Mouse (Mus musculus): Measurements from ENCODE around the gene Elovl4.

The Elovl4 gene

DNA sequence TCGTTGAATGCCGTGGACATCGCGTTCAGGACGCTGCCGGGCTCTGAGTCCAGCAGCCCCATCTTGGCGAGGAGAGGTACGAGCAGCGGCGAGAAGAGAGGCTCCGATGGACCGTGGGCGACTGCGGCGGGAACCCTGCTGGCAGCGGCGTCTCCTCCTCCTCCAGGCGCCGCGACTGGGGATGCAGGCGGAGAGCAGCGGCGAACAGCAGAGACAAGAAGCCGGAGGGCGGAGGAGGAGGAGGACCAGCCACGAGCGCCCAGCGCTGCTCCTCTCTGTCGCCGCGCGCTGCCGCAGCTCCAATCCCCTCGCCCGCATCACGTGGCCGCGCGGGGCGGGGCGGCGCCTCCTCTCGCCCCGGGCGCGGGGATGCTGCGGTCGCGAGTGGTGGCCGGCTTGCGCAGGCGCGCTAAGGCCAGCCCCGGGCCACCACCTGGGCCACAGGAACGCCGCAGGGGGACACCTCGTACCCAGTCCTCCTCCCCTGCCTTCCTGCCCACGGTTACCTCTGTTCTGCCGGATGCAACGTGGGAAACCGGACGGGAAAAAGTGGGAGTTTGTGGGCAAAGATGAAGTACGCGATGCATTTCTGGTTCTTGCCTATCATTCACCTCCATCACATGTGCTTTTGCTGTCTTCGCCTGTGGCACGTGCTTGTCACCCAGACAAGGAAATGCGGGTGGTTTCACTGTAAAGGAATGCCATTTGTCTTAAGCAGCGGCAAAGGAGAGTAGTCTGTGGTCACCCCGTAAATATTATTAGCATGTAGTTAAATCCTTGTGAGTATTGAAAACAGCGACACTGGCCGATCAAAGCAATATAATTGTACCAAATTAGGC is at the start of gene Elovl4:
Gene Elovl4 (minus strand): TSS at position 301 of the 839 bp plus-strand sequence.
- DNase-seq (ENCODE audit: low spot score in 2 of 2): peak; percentile 93 to 94

DNA sequence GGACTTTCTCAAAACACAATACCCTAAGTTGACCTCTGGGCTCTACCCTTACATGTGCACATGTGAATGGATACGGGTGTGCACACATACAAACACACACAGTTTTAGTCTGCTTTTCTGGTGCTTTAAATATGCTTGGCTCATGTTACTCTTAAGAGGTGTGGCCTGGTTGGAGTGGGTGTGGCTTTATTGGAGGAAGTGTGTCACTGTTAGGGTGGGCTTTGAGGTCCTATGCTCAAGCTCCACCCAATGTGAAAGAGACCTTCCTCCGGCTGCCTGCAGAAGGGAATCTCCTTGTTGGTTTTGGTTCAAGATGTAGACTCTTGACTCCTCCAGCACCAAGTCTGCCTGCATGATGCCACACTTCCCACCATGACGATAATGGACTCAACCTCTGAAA is 46.4 kb upstream of the Elovl4 start:
- no peak for DNase-seq (ENCODE audit: low spot score in 2 of 2)

DNA sequence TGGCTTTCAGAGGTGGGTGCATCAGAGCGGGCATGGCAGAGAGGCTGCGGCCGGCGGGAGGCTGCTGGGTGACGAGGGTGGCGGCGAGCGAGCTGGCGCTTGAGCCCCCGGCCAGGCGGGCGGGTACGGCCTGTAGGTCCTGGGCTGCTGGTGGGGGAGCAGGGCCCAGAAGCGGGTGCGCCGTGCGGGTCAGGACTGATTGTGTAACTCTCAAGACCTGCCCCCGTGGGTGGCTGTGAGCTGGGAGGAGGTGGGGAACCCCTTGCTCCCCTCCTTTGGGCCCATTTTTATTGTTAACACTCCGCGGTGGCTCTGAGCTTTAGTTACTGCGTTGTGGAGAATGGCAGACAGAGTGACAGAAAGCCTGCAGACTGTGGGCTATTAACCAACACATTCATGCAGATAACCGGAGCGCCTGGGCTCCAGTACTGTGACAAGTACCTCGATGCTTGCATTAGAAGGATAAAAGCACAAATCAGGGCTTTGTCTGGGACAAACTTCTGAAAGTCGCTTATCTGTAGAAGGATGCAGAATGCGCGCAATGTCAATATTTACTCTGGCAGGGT is 28.8 kb upstream of the Elovl4 start:
- DNase-seq (ENCODE audit: low spot score in 2 of 2): no peak

DNA sequence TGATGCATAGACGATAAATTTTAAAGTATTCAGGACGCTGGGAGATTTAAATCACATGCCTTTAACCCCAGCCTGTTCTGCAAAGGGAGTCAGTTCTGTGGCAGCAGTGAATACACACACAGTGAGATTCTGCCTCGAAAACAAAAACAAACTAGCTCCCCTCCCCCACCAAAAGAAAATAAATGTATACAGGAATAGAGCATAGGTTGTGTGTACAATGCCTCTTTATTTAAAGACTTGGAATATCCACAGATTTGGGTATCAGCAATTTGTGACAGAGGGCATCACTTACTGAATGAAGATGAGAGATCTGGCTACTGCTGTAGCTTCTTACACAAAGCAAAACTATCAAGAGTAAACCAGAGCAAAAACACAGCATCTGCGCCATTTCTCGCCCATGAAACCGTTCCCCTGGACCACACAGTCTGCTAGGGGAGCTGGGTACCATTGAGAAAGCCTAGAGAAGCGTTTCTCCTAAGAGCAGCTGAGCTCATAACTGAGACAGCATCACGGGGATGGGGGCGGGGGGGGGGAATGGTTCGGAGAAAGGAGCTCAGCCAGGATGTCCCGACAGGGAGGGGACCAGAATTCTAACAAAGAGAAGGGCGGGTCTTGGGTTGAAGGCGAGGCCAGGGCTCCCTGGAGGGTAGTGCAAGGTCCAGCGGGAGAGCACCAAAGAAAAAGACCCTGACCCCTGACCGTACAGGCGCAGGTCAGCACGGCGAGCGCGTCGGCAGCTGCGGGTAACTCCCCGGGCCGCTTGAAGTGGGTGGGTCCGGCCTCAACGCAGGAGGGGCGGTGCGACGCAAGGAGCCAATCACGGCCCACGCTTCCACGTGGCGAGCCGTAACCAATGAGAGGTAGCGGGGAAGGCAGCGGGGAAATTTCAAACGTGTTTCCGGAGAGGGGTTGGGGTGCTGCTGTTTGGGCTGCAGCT is 28.0 kb upstream of the Elovl4 start, which contains the start of gene Ttk:
Gene Ttk (plus strand): TSS at position 879 of the 937 bp plus-strand sequence.
- DNase-seq (ENCODE audit: low spot score in 2 of 2): peak; percentile 94 to 96

DNA sequence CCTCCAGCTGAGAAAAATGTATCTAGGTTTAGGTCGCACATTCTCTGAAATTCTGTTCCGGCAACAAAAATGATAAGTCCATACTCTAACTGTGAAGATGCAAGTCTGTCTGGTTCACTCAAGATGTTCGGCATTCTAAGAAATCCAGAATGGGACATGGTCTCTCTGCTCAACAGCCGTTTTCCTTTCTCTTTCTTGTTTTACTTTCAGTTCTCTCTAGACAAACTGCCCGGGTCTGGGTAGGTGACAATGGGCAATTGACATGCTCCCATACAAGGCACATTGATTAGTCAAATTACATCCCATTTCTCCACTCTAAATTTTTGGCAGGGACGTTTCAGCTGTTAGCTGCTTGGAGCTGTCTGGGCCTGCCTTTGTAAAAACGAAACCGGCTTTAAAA is 25.1 kb upstream of the Elovl4 start:
- DNase-seq (ENCODE audit: low spot score in 2 of 2): no peak

DNA sequence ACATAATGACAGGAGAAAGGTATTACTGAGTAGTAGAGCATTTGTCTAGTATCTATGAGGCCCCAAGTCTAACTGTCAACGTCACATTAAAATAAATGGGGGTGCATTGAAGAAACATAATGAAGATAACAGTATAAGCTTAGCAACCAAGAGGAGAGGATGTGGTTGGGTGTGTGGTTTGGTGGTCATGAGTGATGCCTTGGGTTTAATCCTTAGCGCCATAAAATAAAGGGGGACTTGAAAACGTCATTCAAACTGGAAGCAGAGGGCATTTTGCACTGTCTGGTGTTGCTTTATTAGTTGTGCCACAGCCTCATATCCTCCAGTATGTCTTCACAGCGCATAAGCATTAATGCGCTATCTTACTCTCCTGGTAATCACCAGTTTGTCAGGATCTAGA is 23.8 kb upstream of the Elovl4 start:
- no peak for DNase-seq (ENCODE audit: low spot score in 2 of 2)

DNA sequence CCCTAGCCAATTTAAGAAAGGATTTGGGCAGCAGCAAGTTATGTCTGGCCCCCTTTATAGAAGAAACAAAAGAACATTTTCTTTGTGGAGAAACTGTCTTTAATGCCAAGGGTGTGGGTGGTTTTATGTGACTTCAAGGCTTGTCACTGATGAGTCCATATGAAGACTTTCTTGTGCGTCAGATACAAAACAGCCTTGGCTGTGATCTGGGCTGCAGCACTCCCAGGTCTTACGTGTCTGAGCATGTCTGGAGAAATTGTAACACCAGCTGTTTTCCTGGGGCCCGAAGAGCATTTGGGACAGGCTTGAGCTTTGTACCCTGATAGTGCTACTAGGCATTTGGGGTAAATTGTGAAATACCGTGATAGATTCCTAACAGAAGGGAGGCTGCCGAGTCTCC is 16.8 kb upstream of the Elovl4 start:
- DNase-seq (ENCODE audit: low spot score in 2 of 2): no peak

DNA sequence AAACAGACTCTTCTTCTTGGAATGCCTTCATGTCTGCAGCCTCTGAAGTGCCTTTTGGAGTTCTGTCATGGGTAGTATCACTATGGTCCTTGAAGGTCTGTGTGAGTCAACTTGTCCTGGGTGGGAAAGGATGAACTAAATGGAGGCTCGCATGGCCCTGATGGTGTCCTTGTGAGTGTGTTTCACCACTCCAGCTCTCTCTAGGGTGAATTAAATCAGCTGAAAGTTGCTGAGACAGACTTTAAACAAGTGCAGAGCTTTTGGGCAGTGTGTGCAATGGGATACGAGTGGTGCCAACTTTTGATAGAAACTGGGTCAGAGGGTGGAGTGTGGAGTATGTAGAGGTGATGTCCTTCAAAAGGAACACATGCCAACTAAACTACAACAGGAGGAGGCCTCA is 14.9 kb upstream of the Elovl4 start:
- no peak for DNase-seq (ENCODE audit: low spot score in 2 of 2)

DNA sequence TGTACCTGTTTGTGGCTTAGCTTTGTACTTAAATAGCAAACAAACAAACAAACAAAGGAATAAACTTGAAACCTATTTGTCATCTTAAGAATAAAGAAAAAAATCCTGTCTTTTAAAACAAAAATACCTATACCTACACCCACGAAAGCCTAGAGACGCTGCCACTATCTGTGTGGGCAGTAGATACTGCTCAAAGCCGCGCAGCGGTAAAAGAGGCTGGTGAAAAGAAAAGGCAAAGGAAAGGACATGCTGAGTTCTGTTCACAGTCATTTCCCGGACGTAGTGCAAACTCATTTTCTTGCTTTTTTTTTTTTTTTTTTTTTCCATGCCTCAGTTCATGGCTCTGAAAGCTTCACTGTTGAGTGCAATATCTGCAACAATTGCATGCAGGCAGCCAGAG is 13.1 kb upstream of the Elovl4 start:
- no peak for DNase-seq (ENCODE audit: low spot score in 2 of 2)

DNA sequence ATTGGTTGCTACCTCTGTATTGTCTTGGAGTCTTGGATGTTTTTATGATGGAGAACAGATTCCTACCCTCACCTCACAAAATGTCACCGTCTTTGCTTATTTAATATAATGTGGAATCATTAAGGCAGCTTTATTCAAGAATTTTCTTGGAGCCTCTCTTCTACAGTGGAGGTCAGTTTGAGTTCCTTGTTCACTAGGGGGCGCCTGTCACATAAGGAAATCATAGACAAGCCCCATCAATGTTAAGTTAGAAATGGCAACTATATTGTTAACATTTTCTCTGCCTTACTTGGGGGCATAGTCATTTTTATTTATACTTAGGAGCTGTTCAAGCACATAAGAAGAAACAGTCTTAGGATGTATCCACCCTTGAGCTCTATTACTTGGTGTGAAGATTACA is 1.5 kb upstream of the Elovl4 start:
- DNase-seq (ENCODE audit: low spot score in 2 of 2): peak; percentile 64 to 77

DNA sequence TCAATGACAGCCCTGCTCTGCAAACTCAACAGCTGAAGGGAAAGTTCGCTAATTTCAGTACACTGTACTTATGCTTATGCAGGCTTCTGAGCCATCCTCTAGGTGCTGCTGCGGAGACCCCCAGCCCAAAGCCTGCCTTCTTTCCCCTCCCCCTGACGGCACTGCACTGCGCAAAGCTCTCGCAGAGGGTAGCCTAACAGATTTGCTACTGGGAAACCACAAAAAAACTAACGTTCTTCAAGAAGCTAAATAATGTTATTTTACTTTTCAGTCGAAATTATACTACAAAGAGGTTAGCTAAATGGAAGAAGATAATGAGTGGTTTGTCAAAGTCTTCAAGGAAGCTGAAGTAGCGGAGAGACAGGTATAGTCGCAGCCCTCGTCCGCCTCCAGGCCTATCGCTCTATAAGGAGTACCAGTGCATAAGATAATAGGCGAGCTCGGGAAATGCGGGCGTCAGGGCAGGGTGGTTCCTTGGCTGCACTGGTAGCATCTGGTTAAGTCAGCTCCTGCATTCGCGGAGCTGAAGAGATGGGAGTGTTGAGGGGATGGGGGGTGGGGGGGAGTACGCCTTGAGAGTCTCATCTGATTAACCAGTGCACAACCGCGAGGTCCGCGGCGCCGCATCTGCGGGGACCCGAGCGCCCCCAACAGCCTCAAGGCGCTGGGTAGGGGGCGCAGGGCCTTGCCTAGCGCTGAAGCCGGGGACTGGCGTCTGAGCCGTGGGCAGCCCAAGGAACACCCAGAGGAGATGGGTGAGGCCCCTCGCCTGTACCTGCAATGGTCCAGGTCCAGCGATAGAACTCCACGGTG is 707 bp downstream of the Elovl4 start:
- DNase-seq (ENCODE audit: low spot score in 2 of 2): peak; percentile 72 to 78

DNA sequence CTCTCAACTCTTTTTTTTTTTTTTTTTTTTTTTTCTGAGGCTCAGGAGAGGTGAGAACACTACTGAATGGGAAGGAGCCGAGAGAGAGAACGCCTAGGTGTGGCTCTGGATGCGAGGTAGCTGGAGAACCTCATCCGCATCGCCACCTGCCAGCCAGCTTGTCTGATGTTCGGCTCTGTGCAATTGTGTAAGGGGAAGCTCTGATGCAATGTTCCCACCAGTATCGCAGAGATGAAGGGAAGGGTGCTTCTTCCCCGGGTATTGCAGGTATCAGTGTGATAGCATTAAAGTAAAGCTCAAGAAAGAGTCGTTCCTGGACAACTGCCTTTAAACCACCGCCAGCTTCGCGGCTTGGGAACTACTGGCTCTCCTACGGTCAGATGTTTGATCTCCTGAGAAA is 1.7 kb downstream of the Elovl4 start:
- no peak for DNase-seq (ENCODE audit: low spot score in 2 of 2)

DNA sequence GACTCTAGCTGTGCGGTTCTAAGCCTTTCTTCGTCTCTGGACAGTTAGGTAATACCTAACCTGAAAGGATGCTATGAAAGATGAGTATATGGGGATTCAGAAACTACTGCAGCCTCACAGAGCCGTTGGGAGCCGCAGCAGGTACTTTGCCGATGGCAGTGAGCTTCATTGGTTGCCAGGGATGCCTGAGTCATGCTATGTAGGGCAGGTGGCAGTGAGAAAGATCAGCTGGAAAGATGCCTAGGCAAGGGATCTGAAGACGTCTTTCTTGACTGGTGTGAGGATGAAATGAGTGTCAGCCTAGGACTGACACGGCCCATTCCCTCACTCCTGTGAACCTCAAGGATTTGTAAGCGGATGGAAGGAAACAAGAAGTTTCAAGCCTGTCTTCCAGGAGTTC is 8.2 kb downstream of the Elovl4 start:
- no peak for DNase-seq (ENCODE audit: low spot score in 2 of 2)

DNA sequence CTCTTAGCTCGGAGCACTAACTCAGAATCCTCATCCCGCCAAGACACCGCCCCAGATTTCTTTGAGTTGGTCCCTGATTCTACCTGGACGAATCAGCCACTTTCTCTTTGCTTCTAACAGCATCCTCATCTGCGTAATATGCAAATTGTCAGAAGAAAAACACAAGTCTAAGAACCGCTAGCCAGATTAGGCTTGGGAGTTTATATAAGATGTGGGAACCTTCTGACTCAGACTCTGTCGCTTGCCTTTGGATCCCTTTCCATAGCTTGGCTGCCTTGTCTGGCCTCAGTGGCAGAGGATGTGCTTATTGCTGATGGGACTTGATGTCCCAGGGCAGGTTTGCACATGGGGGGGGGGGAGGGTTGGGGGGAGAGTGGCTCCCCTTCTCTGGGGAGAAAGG is 9.2 kb downstream of the Elovl4 start:
- DNase-seq (ENCODE audit: low spot score in 2 of 2): no peak

DNA sequence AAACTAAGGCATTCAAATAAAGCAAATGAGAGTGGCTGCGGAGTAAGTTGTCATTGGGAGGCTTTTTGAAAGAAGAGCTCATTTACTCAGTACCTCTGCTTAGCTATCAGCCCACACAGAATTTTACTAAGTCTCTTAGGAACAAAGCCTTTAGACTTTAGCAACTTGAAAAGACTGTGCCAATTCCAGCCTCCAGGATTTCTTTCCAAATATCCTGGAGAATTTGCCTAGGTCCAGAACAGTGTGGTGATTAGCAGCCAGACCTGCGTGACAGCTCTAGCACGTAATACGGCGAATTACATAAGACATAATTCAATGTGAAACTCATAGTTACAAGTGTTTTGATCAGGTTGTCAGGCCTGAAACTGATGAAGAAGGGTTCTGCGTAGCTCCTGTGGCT is 16.8 kb downstream of the Elovl4 start:
- DNase-seq (ENCODE audit: low spot score in 2 of 2): no peak

DNA sequence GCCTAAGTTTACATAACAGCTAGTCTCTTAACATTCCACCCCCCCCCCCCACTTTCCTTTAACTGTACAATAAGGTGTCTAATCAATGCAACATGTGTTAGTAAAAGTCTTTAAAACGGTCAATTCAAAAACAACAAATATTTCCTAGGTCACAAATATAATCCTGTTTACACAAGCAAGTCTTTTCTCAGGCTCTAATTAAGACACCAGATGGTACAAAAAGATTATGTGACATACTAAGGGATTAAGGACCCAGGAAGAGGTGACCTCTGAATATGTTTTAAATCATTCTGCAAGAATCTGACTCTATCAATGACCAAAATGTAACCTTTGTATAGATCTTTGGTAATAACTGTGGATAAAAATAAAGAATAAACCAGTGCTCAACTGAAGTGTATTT is 20.6 kb downstream of the Elovl4 start:
- no peak for DNase-seq (ENCODE audit: low spot score in 2 of 2)

DNA sequence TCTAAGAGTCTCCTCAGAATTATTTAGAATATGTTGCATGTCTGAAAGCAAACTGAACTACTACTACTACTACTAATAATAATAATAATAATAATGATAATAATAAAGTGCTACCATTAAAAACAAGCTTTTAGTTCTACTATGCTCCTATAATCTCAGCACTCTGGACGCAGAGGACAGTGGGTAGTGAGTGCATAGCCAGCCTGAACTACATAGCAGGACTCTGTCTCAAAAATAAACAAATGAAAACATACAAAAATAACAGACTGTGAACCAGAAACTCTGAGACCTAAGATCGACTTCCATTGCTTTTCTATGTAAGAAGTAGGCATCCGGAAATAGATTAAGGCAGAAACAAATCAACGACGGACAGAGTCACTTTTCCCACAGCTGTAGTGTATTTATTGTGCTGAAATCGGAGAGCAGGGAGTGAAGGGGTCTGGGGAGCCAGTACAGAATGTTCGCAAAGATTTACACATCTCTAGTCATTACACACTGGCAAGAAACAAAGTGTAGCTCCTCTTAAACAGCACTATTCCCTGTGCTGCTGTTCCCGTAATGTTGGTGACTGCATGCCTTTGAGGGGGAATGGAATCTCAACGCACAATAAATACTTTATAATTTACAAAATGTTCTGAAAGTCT is 27.6 kb downstream of the Elovl4 start:
- no peak for DNase-seq (ENCODE audit: low spot score in 2 of 2)

DNA sequence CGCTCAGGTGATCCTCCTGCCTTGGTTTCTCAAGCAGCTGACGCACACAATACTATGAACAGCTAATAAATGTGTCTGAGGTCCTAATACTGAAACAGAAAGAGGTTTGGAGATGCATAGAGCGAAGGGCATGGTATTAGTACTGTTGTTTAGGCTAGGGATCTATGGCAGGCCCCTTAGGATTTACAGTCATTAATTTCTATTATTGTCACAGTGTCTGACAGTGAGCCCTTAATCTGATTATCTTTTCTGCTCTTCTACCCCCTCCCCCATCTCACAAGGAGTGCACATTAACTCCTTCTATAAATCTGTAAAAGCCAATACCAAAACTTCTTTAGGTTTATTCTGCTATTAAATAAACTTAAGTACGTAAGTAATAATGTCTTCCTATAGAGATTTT is 44.8 kb downstream of the Elovl4 start:
- DNase-seq (ENCODE audit: low spot score in 2 of 2): no peak

DNA sequence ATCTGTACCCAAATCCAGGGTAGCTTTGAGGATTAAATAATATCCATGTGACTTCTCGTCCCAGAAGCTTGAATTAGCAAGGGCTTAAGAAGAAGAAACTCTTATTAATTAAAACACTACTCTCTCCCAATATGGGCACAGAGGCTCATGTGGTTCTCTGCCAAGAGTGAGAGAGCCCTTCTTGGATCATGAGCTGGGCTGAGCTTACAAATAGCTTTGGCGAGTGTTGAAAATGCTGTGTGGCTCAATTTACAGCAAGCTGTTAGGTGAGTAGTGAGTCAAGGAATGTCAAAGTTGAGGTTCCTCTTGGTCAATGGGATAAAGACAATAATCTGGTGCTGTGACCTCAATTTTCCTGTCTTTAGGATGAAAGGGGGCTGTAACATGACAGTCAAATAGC is 74.2 kb downstream of the Elovl4 start:
- no peak for DNase-seq (ENCODE audit: low spot score in 2 of 2)

DNA sequence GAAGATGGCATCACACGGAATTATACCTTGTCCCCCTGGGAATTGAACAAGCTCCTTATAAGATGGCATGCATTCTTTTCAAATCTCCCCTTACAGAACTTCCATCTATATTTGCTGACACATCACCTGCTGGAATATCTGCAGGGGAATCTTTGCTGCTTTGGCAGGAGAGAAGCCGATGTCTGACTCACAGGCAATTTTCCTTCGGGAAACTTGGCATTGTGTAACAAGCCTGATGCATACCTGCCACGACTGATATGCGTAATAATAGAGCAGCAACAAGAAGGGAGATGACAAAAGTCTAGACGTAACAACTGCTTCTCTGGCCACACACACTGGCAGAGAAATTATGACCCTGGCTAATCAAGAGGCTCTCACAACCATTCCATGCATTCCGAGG is 75.2 kb downstream of the Elovl4 start:
- DNase-seq (ENCODE audit: low spot score in 2 of 2): no peak
